In genomic region chr1:180568248-180568647, GRCm38 (mm10) we compare ENCODE assay signal across 8 mouse cellular contexts. TPM values are rescaled to one million over a fixed set of nuclear protein-coding genes. Genes with fewer than 3 reads are reported as not detected.
DNase-seq lines count a peak whose midpoint lies in the region; ATAC-seq lines count a peak whose summit lies in the region.

No protein-coding gene starts in this region.

- H3K4me2 ChIP-seq in liver, embryonic 13.5 days = peak overlapping the region; percentile 99

- peak overlapping the region; percentile 96 for H3K4me3 ChIP-seq in megakaryocyte, embryonic 14.5 days (replicated peaks)
- peak overlapping the region; percentile 85 for H3K4me3 ChIP-seq in liver, embryonic 13.5 days (replicated peaks)

- DNase-seq in cerebellum, postnatal 10 days = peak; percentile 34
- no peak for DNase-seq in liver, embryonic 13.5 days
- no peak for DNase-seq in right cerebral cortex, adult 2 months (ENCODE audit: low spot score in 2 of 2)
- DNase-seq in right cerebral cortex, postnatal 10 days (ENCODE audit: low spot score in 2 of 2) = no peak
- DNase-seq in thymus, postnatal 25 days = no peak

- H3K27me3 ChIP-seq in megakaryocyte, embryonic 14.5 days (replicated peaks) = peaks cover 4% of the 10 kb centered on the region
- no peaks in the 10 kb centered on the region for H3K27me3 ChIP-seq in liver, embryonic 13.5 days

- peaks cover 53% of the 10 kb centered on the region for H3K4me1 ChIP-seq in megakaryocyte, embryonic 14.5 days
- peaks cover 51% of the 10 kb centered on the region for H3K4me1 ChIP-seq in liver, embryonic 13.5 days (replicated peaks)

- H3K27ac ChIP-seq in liver, embryonic 13.5 days = 0 out of 2 replicates have a peak overlapping the region, but pooled peaks have one; percentile 47

- H3K9ac ChIP-seq in liver, embryonic 13.5 days = peak overlapping the region; percentile 50

- no peaks in the 10 kb centered on the region for H3K9me3 ChIP-seq in megakaryocyte, embryonic 14.5 days
- H3K9me3 ChIP-seq in liver, embryonic 13.5 days (replicated peaks) = no peaks in the 10 kb centered on the region

- ATAC-seq in cerebellum, adult (ENCODE audit: insufficient number of reproducible peaks, low FRiP score, low TSS enrichment) = no peak
- no peak for ATAC-seq in megakaryocyte, adult 5-6 weeks (ENCODE audit: poor library complexity, severe bottlenecking)
- ATAC-seq in liver, embryonic 13.5 days (ENCODE audit: low read depth) = no peak; the same call in 1 of the 2 replicates

- H3K36me3 ChIP-seq in megakaryocyte, embryonic 14.5 days (replicated peaks; ENCODE audit: low read length) = peaks cover 22% of the 10 kb centered on the region
- peaks cover 12% of the 10 kb centered on the region for H3K36me3 ChIP-seq in liver, embryonic 13.5 days

- 38% methylated on average over 7 of the region's 7 CpGs for WGBS in liver, embryonic 13.5 days (ENCODE audit: insufficient replicate concordance)

RNA-seq across cellular contexts. Expression of gene Parp1, which starts 0.5 kb away (rescaled TPM):
- 10.7 and 59.2 TPM in 2 replicates for polyA plus RNA-seq in megakaryocyte, embryonic 14.5 days (2012; ENCODE audit: insufficient read depth, low replicate concordance)
- total RNA-seq in megakaryocyte, adult 5-6 weeks (2015) = 38.4 and 41.6 TPM in 2 replicates
- total RNA-seq in megakaryocyte, adult 5-6 weeks (2017) = 97.3 and 107 TPM in 2 replicates
- polyA plus RNA-seq in liver, embryonic 13.5 days (2015; fragmentation: Nextera tagmentation; extraction: Ambion mirVana) = 76.4 and 86.0 TPM in 2 replicates

Comparison
In these comparisons a context has a peak if more than half of its experiments do, and no peak if none do; other contexts are left out.
1. DNase-seq: peak in cerebellum, postnatal 10 days (2 of 2); none in liver, embryonic 13.5 days (single experiment), right cerebral cortex, adult 2 months (0 of 2), right cerebral cortex, postnatal 10 days (0 of 2) and thymus, postnatal 25 days (single experiment).